Mouse (Mus musculus) activated CD4-positive, CD25-positive, alpha-beta regulatory T cell (primary cell): Measurements from ENCODE around the gene Tent5d. TPM values are rescaled to one million over a fixed set of nuclear protein-coding genes. Genes with fewer than 3 reads are reported as not detected.

Experiments used
- polyA plus RNA-seq, 2 experiments: library from polyadenylated mRNA; unstranded; fragments of 100-300 nt; shearing (Covaris generic); gene quantifications; one replicate each; pipeline ENCODE4 v1.2.1; 2017

Gene Tent5d
- polyA plus RNA-seq = under 1 TPM in 1 of 2 experiments, not detected in 1; 0.14 TPM

DNA sequence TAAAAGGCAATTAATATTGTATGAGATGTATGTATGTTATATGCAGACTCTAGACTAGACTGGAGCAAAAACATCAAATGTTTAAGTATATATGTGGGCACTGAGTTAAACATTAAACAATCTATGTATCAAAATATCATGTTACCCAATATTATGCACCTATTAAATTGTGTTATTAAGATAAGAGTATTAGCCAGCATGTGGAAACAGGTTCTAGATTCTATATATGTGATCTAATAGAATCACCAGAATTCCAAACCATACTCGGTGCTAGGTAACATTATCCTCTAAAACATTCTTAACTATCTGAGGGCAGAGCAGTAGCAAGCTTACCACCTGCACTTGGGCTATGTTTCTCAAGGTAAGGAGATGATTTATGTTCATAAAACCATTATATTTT is at the start of gene Tent5d:
Gene Tent5d (plus strand): TSS at position 301 of the 400 bp plus-strand sequence.

DNA sequence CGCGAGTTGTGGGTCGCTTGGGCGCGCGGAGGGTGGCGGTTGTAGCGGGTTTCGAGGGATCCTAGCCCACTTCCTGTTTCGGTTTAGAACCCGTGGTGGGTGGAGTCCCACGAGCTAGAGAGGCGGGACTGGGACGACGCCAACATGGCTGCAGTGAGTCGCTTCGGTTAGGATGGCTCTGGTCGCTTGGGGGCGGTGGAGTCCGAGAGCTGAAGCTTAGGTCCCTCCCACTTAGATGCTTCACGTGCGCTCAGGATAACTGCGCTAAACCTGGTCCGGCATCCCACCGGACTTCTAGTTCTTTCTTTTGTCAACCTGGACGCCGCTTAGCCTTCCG is 23.8 kb downstream of the Tent5d start, which contains the start of gene 2610002M06Rik:
Gene 2610002M06Rik (minus strand): TSS at position 117 of the 337 bp plus-strand sequence.

Other genes with a start within 250 kb of the Tent5d start
- gene Tbx22, start 124.6 kb upstream of the Tent5d start, polyA plus RNA-seq = not detected
- 10 to 100 TPM; 22.3 to 29.2 TPM for gene 2610002M06Rik, start 23.7 kb downstream of the Tent5d start, polyA plus RNA-seq
- gene Gm732, start 155.9 kb downstream of the Tent5d start, polyA plus RNA-seq = not detected